Mouse (Mus musculus): ENCODE results near the gene Nit1. TPM values are rescaled to one million over a fixed set of nuclear protein-coding genes. Genes with fewer than 3 reads are reported as not detected.
"Not testable (repeated sequence)": the region's sequence is repeated elsewhere in the genome, so short reads cannot be mapped to it uniquely, and the experiment has no call there.

Gene Nit1
- polyA plus RNA-seq, 1 experiment from 2014 or later: 42.0 TPM

DNA sequence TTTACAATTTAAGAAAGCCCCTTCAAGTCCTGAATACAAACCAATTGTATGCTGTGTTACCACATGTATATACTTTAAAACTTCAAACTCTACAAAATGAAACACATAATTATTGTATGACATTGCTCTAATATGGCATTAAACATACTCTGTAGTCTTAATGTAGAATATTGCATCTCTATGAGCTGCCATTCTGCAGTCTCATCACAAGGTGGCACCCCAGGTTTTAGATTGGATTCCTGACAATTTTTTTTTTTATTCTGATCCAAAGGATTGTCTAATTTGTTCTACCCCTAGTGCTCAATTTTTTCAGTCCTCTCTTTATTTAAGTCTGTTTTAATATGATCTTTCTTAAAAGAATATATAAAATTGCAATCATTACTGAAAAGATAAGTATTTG lies 24.0 kb downstream of the Nit1 start:
- H3K4me1 ChIP-seq: no peaks in the 10 kb centered on the region
- no peak overlapping the region for H3K27ac ChIP-seq
- no peak overlapping the region for H3K9ac ChIP-seq
- H3K9me3 ChIP-seq: no peaks in the 10 kb centered on the region
- H3K27me3 ChIP-seq (replicated peaks): no peaks in the 10 kb centered on the region
- no peaks in the 10 kb centered on the region for H3K36me3 ChIP-seq
- no peak overlapping the region for H3K4me2 ChIP-seq
- no peak for ATAC-seq (ENCODE audit: insufficient read depth, low FRiP score, low read depth)
- no peak overlapping the region for H3K4me3 ChIP-seq (replicated peaks)

- H3K36me3 ChIP-seq: no peaks in the 10 kb centered on the region
- no peaks in the 10 kb centered on the region for H3K27me3 ChIP-seq (replicated peaks)
- peak overlapping the region; percentile 19; the same call in 1 of the 2 replicates for H3K4me2 ChIP-seq
- H3K9ac ChIP-seq: no peak overlapping the region
- no peaks in the 10 kb centered on the region for H3K9me3 ChIP-seq
- no peak for ATAC-seq (ENCODE audit: insufficient read depth, low FRiP score, low read depth)
- H3K4me3 ChIP-seq (replicated peaks): peak overlapping the region; percentile 5; the same call in 1 of the 2 replicates
- no peak overlapping the region for H3K27ac ChIP-seq
- WGBS: 36% methylated on average over 5 of the region's 5 CpGs
- H3K4me1 ChIP-seq: no peaks in the 10 kb centered on the region
Measured at GRCm38 (mm10) chr1:171320151-171320550, 25.3 kb downstream of the Nit1 start.

GRCm38 (mm10) chr1:171319748-171320147 lies 25.7 kb downstream of the Nit1 start:
- Histone ChIP-seq H3K4me3 (replicated peaks) (peak overlapping the region; percentile 5; the same call in 1 of the 2 replicates), H3K4me1 (no peaks in the 10 kb centered on the region), H3K27me3 (replicated peaks) (no peaks in the 10 kb centered on the region), H3K4me2 (peak overlapping the region; percentile 19; the same call in 1 of the 2 replicates), H3K27ac (no peak overlapping the region), H3K9me3 (no peaks in the 10 kb centered on the region), H3K9ac (no peak overlapping the region), H3K36me3 (no peaks in the 10 kb centered on the region)
- 24% methylated on average over 7 of the region's 7 CpGs for WGBS
- ATAC-seq (ENCODE audit: insufficient read depth, low FRiP score, low read depth): no peak

DNA sequence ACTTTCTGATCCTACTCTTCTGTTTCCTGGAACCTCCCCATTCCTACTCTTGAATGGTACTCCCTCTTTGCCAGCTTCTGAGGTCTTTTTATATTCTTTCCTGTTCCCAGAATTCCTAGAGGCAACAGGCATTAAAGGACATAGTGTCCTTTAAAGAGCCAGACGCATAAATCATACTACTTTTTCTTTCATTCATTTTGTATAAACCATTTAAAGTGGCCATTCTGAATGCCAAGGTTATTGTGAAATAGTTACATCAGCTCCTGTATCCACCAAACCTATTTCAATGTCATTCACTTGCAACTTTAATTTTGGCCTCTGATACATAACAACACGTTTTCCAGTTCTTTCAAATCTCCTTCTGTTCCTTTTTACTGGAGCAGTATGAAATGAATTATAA lies 36.1 kb downstream of the Nit1 start:
- Histone ChIP-seq H3K36me3 (no peaks in the 10 kb centered on the region), H3K27me3 (replicated peaks) (no peaks in the 10 kb centered on the region), H3K9me3 (no peaks in the 10 kb centered on the region), H3K4me1 (no peaks in the 10 kb centered on the region), H3K9ac (no peak overlapping the region), H3K4me2 (no peak overlapping the region), H3K4me3 (replicated peaks) (no peak overlapping the region), H3K27ac (no peak overlapping the region)
- no peak for ATAC-seq (ENCODE audit: insufficient read depth, low FRiP score, low read depth)
- WGBS: 68% methylated on average over 2 of the region's 2 CpGs

DNA sequence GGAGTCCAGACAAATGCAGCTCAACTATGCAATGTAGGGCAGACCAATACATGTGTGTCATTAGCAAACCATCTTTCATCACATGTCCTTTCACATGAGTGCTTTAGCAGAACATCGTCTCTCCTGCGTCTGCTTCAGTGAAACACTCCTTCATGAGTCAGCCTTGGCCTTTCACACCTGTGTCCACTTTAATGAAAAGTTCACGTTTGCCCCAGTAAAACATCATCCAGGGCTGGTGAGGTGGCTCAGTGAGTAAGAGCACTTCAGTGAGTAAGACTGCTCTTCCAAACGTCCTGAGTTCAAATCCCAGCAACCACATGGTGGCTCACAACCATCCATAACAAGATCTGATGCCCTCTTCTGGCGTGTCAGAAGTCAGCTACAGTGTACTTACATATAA lies 39.3 kb downstream of the Nit1 start:
- H3K9ac ChIP-seq; H3K9me3 ChIP-seq; H3K4me3 ChIP-seq (replicated peaks); ATAC-seq (ENCODE audit: insufficient read depth, low FRiP score, low read depth); H3K4me1 ChIP-seq; H3K36me3 ChIP-seq; H3K4me2 ChIP-seq; H3K27ac ChIP-seq; H3K27me3 ChIP-seq (replicated peaks): not testable (repeated sequence)
- WGBS: 61% methylated on average over 5 of the region's 5 CpGs

DNA sequence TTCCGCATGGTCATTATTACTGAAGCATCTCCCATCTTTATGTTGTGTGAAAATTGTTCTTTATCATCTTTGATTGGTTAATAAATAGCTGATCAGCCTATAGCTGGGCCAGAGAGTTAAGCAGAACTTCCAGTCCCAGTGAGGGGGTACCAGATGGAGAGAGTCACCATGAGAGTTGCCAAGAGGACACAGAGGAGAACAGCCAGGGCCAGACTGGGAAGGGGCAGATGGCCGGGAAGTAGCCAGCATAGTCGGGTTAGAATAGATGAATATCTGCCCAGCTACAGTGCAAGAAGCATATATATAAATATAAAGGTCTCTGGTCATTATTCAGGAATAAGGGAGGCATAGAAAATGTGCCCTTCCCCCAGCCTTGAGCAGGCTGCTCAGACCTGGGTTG lies 47.2 kb downstream of the Nit1 start:
- Histone ChIP-seq H3K27me3 (replicated peaks) (no peaks in the 10 kb centered on the region), H3K4me3 (replicated peaks) (no peak overlapping the region), H3K4me2 (no peak overlapping the region), H3K27ac (no peak overlapping the region), H3K36me3 (no peaks in the 10 kb centered on the region), H3K9ac (no peak overlapping the region), H3K9me3 (no peaks in the 10 kb centered on the region), H3K4me1 (peaks cover 7% of the 10 kb centered on the region)
- no peak for ATAC-seq (ENCODE audit: insufficient read depth, low FRiP score, low read depth)
- WGBS: 60% methylated on average over 3 of the region's 3 CpGs

- ATAC-seq (ENCODE audit: insufficient read depth, low FRiP score, low read depth): no peak
- Histone ChIP-seq H3K9ac (peak overlapping the region; percentile 84; the same call in 1 of the 2 replicates), H3K4me1 (peaks cover 9% of the 10 kb centered on the region), H3K27me3 (replicated peaks) (no peaks in the 10 kb centered on the region), H3K4me3 (replicated peaks) (peak overlapping the region; percentile 81), H3K36me3 (no peaks in the 10 kb centered on the region), H3K4me2 (peak overlapping the region; percentile 72), H3K9me3 (no peaks in the 10 kb centered on the region), H3K27ac (peak overlapping the region; percentile 98)
- WGBS: 14% methylated on average over 3 of the region's 3 CpGs
Measured at GRCm38 (mm10) chr1:171295063-171295402, 50.4 kb downstream of the Nit1 start.

DNA sequence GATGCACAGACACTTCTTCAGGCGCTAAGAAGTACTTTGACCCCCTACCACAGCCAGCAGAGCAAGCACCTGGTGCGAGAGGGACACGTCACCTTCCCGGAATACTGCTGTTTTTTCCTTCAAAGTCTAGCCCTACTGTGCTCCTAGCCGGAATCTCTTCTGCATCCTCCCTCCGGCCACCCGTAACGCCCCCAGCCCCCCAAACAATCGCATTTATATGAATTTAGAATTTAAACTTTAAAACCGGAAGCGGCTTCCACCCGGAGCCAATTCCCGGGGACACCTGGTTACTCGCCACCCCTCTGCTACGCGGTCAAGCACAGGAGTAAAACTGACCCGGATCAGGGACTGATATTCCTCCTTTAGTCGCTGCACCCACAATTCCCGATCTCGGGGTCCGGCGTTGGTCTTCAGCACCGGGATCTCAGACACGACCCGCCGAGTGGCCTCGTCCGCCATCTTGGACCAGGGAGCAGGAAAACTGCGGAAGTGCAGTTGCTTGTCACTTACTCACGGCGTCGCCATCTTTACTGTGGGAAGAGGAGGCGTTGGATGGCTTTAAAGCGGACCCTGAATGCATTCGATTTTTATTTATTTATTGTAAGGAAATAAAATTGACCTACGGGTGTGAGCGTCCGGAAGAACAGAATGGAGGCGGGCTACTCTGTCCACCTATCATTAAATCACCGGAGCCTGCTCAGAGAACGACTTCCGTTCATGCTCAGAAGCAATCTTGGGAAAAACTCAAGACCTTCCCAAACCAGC lies 51.0 kb downstream of the Nit1 start, which contains the start of gene Ufc1:
Gene Ufc1, minus strand, starts transcription at position 727 of the 765 bp plus-strand sequence.
- peaks cover 9% of the 10 kb centered on the region for H3K4me1 ChIP-seq
- WGBS: under 1% methylated on average over 42 of the region's 42 CpGs
- H3K4me2 ChIP-seq: peak within 1 kb of the TSS; percentile 72

DNA sequence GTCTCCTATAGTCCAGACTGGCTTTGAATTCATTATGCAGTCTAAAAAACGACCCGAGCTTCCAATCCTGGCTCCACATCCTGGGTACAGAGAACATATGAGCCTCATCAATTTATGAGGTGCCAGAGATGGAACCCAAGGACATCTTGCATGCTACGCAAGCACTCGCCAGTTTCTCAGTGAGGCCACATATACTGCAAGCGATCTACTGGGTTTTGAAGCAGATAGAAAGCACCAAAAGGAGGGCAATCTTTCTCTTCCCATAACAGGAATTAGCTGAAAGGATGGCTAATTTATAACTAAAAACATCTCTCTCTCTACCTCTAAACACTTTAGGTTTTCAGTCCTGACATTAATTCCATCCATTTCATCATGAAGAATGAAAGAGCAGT lies 51.5 kb downstream of the Nit1 start:
- H3K9me3 ChIP-seq: no peaks in the 10 kb centered on the region
- H3K27me3 ChIP-seq (replicated peaks): no peaks in the 10 kb centered on the region
- H3K4me3 ChIP-seq (replicated peaks): peak overlapping the region; percentile 81
- H3K4me1 ChIP-seq: peaks cover 9% of the 10 kb centered on the region
- H3K4me2 ChIP-seq: peak overlapping the region; percentile 72
- peak overlapping the region; percentile 98 for H3K27ac ChIP-seq
- H3K9ac ChIP-seq: peak overlapping the region; percentile 84; the same call in 1 of the 2 replicates
- 39% methylated on average over 5 of the region's 5 CpGs for WGBS
- peaks cover 5% of the 10 kb centered on the region; the same call in 1 of the 2 replicates for H3K36me3 ChIP-seq
- ATAC-seq (ENCODE audit: insufficient read depth, low FRiP score, low read depth): no peak

More for the DNA sequence above, 51.0 kb downstream of the Nit1 start, which contains the start of gene Ufc1:
- Histone ChIP-seq H3K27me3 (replicated peaks) (no peaks in the 10 kb centered on the region), H3K9me3 (no peaks in the 10 kb centered on the region), H3K27ac (peak within 1 kb of the TSS; percentile 98), H3K9ac (peak within 1 kb of the TSS; percentile 84), H3K4me3 (replicated peaks) (peak within 1 kb of the TSS; percentile 81), H3K36me3 (peaks cover 3% of the 10 kb centered on the region; the same call in 1 of the 2 replicates)
- ATAC-seq (ENCODE audit: insufficient read depth, low FRiP score, low read depth): peak; percentile 70

DNA sequence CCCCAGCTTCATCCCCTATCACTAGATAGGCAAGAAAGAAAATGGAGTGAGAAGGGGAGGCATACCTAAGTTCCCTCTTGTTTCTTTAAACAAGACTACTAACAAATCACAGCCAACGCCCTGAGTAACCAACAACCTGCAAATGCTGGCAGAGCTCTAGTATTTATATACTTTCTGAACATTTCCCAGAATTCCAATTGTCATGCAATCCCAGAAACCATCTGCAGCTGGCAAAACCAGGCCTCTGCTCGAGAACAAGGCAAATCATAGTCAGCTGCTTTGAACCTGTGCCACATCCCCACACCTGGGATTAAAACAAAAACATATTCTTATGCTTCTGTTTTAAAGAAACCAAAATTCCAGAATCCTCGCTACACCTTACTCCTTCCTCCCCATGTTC lies 52.1 kb downstream of the Nit1 start:
- no peak overlapping the region for H3K9ac ChIP-seq

DNA sequence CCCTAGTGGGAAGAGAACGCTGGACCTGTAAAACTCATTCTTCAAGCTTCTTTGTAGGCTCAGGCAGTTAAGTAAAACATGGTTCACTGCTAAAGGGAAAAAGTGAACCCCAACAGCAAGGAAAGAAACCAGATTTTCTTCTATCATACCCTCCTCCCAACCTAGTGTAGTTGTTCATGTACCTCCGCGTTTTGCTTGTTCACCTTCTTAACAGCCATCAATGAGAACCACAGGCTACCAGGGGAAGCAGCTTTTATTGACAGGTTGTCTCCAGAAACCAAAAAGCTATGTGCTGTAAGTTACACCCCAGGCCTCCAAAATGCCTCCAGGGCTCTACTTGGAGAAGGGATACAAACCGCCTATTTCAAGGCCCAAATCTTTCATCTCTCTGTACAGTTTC lies 57.1 kb downstream of the Nit1 start:
- no peaks in the 10 kb centered on the region for H3K27me3 ChIP-seq (replicated peaks)
- peak overlapping the region; percentile 29 for H3K4me2 ChIP-seq
- H3K9me3 ChIP-seq: no peaks in the 10 kb centered on the region
- H3K27ac ChIP-seq: peak overlapping the region; percentile 44; the same call in 1 of the 2 replicates
- no peak overlapping the region for H3K9ac ChIP-seq
- ATAC-seq (ENCODE audit: insufficient read depth, low FRiP score, low read depth): no peak
- H3K4me1 ChIP-seq: peaks cover 17% of the 10 kb centered on the region
- 58% methylated on average over 4 of the region's 4 CpGs for WGBS
- peaks cover 30% of the 10 kb centered on the region for H3K36me3 ChIP-seq
- H3K4me3 ChIP-seq (replicated peaks): peak overlapping the region; percentile 90; the same call in 1 of the 2 replicates

More for the DNA sequence above, 52.1 kb downstream of the Nit1 start:
- Histone ChIP-seq H3K27ac (no peak overlapping the region; the same call in 1 of the 2 replicates), H3K4me2 (peak overlapping the region; percentile 72), H3K4me3 (replicated peaks) (no peak overlapping the region), H3K27me3 (replicated peaks) (no peaks in the 10 kb centered on the region), H3K9me3 (no peaks in the 10 kb centered on the region), H3K4me1 (peaks cover 9% of the 10 kb centered on the region), H3K36me3 (peaks cover 10% of the 10 kb centered on the region)
- WGBS: 83% methylated on average over 3 of the region's 3 CpGs
- no peak for ATAC-seq (ENCODE audit: insufficient read depth, low FRiP score, low read depth)
